Mouse (Mus musculus): Measurements from ENCODE around the gene Eps8l2.
"Not testable (repeated sequence)": the region's sequence is repeated elsewhere in the genome, so short reads cannot be mapped to it uniquely, and the experiment has no call there.

Eps8l2 gene

DNA sequence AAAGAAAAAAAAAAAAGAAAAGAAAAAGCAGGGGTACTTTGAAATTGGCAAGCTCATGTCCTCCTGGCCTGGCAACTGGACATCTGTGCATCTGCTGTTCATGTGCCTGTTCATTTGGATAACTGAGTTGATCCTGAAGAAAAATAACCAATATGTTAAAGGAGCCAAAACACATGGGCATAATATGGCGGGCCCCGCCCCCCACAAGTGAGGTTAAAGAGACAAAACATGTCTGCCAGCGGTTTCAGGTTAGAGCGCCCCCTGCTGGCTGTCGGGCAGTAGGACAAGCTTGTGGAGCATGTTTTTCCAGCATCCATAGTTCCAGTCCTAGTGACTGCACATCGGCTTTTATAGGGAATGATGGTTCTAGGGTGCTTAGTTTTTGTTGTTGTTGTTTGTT is 56.1 kb downstream of the Eps8l2 start:
- DNase-seq (ENCODE audit: low read depth, low spot score), result peak; percentile 78
- Histone ChIP-seq H3K36me3 (ENCODE audit: control insufficient read depth, insufficient read depth, low read length, poor library complexity, severe bottlenecking) (peaks cover 10% of the 10 kb centered on the region), H3K27me3 (ENCODE audit: control insufficient read depth, insufficient read depth, low read length, poor library complexity, severe bottlenecking) (no peaks in the 10 kb centered on the region; the same call in 1 of the 2 replicates)

DNA sequence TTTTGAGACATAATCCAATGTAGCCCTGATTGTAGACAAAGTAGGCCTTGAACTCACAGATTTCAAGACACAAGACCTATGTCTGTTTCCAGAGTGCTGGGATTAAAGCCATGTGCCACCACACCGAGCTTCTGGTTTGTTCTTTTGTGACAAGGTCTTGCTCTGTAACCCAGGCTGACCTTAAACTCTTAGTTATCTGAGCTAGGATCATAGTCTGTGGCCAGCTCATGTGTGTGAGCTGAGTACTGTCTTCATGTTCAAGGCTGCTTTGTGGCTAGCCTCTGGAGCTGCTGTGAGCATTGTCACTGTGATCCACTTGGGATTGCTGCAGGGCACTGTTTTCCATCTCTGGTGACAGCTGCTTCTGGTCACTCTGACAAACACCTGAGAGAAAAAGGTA is 56.7 kb downstream of the Eps8l2 start:
- DNase-seq (ENCODE audit: low read depth, low spot score), result no peak
- peaks cover 16% of the 10 kb centered on the region for H3K36me3 ChIP-seq (ENCODE audit: control insufficient read depth, insufficient read depth, low read length, poor library complexity, severe bottlenecking)
- H3K27me3 ChIP-seq (ENCODE audit: control insufficient read depth, insufficient read depth, low read length, poor library complexity, severe bottlenecking), result no peaks in the 10 kb centered on the region; the same call in 1 of the 2 replicates

DNA sequence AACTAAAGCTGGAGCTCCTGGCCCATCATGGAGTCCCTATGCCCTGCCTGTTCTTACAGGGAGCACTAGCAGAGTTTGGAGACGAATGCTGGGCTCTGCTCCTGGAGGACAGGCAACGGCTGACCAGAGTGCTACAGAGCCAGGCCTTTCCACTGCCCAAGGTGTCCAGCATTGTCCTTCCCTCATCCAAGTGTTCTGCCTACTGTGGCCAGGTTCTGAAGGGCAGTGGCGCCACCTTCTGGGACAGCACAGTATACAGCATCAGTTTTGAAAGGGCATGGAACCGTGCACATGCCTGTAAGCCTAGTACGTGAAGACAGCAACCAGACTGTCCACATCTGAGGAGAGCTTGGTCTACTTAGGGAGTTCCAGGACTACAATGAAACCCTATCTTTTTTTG is 64.6 kb downstream of the Eps8l2 start:
- peak; percentile 76 for DNase-seq (ENCODE audit: low read depth, low spot score)
- peaks cover 23% of the 10 kb centered on the region for H3K36me3 ChIP-seq (ENCODE audit: control insufficient read depth, insufficient read depth, low read length, poor library complexity, severe bottlenecking)

DNA sequence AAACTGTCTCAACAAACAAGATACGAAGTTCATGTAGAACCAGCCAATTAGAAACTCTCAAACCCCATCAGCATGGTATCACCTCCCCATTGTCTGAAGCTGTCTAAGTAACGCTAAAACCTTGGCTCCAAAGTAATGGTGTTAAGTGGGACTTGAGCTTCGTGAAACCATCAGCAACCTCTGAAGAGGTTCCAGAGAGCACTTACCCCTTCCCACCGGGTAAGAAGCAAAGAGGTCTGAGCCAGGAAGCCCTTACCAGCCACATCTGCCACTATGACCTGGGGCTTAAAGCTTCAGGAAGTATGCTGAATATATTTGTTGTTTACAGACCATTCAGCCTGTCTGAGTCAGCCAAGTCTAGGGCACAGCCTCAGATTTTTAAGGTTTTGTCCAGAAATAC is 66.8 kb downstream of the Eps8l2 start:
- no peaks in the 10 kb centered on the region for H3K27me3 ChIP-seq (ENCODE audit: control insufficient read depth, insufficient read depth, low read length, poor library complexity, severe bottlenecking)
- peaks cover 14% of the 10 kb centered on the region; the same call in 1 of the 2 replicates for H3K36me3 ChIP-seq (ENCODE audit: control insufficient read depth, insufficient read depth, low read length, poor library complexity, severe bottlenecking)
- no peak for DNase-seq (ENCODE audit: low read depth, low spot score)

More for the DNA sequence above, 64.6 kb downstream of the Eps8l2 start:
- H3K27me3 ChIP-seq (ENCODE audit: control insufficient read depth, insufficient read depth, low read length, poor library complexity, severe bottlenecking), result no peaks in the 10 kb centered on the region

DNA sequence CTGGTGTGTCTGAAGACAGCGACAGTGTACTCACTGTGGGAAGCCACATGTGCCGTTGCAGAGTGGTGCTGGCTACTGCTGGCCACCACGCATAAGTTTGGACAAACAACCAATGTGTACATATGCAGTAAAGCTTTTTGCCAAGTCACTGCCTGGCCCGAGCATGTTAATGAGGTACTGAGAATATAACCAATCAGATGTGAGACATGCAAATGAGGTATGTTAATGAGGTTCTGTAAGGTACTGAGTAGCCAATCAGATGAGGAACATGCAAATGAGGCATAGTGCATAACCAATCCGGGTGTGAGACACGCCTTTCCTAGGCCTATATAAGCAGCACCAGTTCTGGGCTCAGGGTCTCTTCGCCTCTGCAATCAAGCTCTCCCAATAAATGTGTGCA is 69.0 kb downstream of the Eps8l2 start:
- not testable (repeated sequence) for DNase-seq (ENCODE audit: low read depth, low spot score); H3K36me3 ChIP-seq (ENCODE audit: control insufficient read depth, insufficient read depth, low read length, poor library complexity, severe bottlenecking); H3K27me3 ChIP-seq (ENCODE audit: control insufficient read depth, insufficient read depth, low read length, poor library complexity, severe bottlenecking)

DNA sequence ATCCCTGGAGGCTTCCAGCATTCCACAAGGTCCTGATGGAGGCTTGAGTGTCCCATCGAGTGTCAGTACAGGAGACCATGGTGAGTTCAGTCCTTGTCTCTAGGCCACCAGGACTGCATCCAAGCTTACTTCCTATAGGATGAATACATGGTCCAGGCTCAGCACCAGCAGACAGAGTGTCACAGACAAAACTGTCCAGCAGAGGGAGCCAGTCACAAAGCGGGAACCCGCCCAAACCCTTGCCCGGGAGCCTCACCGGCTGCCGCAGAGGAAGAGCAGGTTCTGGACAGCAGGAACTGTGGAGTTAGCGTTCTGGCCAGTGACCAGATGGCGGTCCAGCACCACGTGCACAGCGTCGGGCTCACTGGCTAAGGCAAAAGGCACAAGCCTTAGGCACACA is 70.2 kb downstream of the Eps8l2 start:
- DNase-seq (ENCODE audit: low read depth, low spot score), result peak; percentile 87
- Histone ChIP-seq H3K36me3 (ENCODE audit: control insufficient read depth, insufficient read depth, low read length, poor library complexity, severe bottlenecking) (no peaks in the 10 kb centered on the region), H3K27me3 (ENCODE audit: control insufficient read depth, insufficient read depth, low read length, poor library complexity, severe bottlenecking) (no peaks in the 10 kb centered on the region)

DNA sequence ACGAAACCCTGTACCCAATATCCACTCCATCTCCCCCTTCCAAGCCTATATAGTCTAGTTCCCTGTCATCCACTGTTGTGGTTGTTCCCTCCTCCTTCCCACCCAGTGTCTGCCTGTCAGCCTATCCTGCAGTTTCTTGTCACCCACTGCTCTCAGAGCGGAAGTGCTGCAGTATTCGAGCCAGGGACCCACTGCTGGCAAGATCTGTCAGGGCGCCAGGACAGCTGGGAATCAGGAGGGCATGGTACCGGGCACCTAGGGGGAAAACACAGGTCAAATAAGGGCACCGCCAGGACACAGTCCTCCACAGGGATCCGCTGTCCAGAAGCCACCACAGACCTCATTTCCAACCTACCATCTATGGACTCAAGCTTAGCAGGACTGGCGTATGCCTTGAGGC is 72.0 kb downstream of the Eps8l2 start:
- no peak for DNase-seq (ENCODE audit: low read depth, low spot score)
- Histone ChIP-seq H3K36me3 (ENCODE audit: control insufficient read depth, insufficient read depth, low read length, poor library complexity, severe bottlenecking) (no peaks in the 10 kb centered on the region), H3K27me3 (ENCODE audit: control insufficient read depth, insufficient read depth, low read length, poor library complexity, severe bottlenecking) (no peaks in the 10 kb centered on the region)

DNA sequence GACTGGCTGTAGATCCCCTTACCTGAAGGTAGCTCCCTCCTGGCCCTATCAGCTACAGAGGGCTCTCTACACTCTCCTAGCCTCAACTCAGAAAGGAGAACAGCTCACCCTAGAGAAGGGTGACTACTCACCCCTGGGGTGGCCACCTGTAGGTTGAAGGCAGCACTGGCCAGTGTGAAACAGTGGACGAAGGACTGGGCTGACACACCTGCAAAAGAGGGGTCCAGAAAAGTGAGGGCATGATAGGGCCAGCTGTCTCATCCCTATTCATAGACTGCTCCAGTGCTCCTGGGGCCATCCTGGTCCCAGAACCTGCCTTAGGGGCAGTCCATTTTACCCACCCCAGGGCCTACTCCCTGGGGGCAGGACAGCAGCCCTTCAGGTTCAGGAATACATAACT is 73.0 kb downstream of the Eps8l2 start:
- no peaks in the 10 kb centered on the region for H3K36me3 ChIP-seq (ENCODE audit: control insufficient read depth, insufficient read depth, low read length, poor library complexity, severe bottlenecking)
- no peak for DNase-seq (ENCODE audit: low read depth, low spot score)
- H3K27me3 ChIP-seq (ENCODE audit: control insufficient read depth, insufficient read depth, low read length, poor library complexity, severe bottlenecking), result no peaks in the 10 kb centered on the region

Measured in splenic B cell, adult 2 months (primary cell).